Mouse (Mus musculus): Measurements from ENCODE around the gene Fads1.

The Fads1 gene

DNA sequence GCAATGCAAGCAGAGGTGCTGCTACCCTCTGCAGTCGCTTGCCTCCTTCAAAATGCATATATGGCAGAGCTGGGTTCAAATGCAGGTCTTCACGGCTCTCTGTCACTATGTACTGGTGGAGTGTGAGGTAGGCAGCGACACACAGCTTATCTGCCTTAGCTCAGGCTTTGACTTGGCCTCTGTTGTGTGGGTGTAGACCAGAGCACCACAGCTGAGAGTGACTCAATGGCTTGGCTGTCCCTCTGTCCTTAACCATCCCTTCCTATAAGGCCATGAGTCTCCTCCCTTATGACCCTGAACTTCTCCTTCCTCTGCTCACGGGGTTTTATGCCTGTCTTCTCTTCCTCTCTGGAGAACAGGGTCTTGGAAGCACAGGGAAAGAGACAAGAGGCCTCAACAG, 28.2 kb downstream of the Fads1 start:
- no peak for DNase-seq (ENCODE audit: low spot score in 2 of 2)

DNA sequence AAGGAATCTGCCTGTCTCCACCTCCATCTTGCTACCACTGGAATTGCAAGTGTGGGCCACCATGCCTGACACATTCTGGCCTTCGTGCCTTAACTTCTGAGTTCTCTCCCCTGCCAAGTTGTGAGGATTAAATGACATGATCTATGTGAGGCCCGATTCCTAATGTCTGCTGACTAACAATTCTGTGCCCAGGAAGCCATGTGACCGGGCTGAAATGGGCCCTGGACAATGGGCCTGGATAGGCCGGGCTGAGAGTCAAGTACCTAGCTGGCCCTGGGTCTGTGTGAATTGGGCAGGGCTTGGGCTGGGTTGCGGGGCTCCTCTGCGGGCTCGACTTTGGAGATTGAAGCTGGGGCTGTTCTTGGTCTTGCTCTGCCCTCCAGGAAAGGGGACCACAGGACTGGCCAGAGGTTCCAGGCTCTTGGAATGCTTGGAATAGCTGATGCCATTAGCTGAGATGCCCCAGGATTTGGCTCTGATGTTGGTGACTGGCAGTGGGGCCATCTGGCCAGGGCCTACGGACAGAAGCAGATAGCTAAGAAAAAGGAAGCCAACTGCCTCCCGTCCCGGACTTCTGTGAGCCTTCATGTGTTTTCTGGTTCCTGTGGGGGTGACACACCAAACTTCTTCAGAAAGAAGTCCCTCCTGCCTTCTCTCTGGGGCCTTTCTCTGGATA, 31.2 kb downstream of the Fads1 start:
- DNase-seq (ENCODE audit: low spot score in 2 of 2): no peak

DNA sequence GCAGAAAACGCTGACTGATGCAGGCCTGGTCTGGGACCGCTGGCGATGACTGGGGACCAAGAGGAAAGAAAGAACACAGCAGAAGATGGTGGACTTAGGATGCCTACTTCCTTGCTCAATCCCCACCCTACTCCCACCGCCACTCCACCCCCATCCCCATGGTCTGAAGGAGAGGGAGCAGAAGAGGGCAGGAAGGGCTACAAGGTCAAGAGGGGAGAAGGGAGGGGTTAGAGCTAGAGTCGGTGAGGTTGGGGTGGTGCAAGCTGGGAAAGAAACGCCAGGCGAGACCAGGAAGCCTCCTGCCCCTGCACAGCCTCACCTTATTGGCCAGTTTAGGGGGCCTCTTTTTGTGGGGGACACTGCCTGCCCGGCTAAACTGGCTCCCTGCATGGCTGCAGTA, 33.4 kb downstream of the Fads1 start:
- DNase-seq (ENCODE audit: low spot score in 2 of 2): no peak

DNA sequence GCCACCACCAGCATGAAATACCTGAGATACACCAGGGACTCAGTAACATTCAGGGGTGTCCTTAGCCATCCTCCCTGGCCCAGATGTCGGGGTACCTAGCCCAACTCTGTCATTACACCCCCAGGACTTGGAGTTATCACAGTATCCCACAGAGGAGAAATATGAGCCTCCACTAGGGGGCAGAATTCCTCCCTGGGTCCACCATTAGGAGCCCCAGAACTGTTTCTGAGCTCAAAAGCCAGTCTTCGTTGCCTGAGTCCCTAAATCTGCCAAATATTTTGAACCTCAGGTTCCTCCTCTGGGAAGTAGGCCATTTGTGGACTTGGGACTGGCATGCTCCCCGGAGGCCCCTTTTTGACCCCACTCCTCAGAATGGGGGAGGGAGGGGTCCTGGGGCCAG, 36.4 kb downstream of the Fads1 start:
- peak in 1 of 2 experiments; percentile 52 for DNase-seq (ENCODE audit: low spot score in 2 of 2)

DNA sequence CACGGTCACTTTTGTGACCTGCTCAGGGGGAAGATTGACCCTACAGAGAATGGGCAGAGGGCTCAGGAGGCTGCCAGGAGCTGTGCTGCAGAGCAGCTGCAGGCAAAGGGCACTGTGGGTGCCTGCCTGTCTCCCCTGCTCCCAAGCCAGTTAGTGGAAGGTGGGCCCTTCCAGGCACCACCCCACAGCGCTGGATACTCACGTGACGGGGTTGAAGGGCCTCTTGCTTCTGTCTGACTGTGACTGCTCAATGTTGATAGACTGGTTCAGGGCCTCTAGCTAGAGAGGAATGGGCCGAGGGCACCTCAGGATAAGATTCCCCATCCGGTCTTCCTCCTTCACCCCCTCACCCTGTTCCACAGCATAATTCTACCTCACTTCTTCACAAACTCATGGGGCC, 36.9 kb downstream of the Fads1 start:
- no peak for DNase-seq (ENCODE audit: low spot score in 2 of 2)

DNA sequence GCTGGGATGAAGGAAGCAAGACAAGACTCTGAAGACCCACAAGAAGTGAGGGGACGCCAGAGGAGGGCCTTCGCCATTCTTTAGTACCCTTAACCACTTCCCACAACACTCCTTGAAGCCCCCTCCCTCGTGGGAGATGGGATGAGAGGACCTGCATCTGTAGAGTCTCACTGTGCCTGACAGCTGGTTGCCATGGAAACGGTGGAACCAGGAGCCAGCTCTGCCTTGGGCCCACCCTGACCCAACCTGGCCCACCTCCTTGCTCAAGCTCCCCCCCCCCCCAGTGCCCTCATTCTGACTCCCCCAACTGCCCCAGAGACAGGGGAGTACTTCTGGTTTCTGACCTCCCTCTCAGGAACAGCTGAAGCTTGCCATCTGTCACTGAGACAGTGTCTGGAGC, 38.9 kb downstream of the Fads1 start:
- DNase-seq (ENCODE audit: low spot score in 2 of 2): no peak

DNA sequence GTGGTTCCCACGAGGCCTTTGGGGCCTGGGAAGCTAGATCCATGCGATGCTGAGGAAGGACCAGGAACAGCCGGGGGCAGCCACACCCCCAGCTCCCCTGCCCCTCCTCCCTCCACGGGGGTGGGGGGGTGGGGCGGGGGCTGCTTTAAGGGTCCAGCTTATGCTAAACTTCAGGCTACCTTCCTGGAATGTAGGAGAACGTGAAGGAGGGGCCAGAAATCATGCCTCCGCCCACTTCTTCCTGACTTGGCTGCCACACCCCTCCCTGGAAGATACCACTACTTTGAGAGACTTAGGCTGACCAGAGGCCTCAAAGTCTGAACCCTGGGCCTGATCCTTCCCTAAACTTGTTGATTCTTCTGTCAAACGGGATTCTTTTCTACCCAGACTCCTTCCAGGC, 40.0 kb downstream of the Fads1 start:
- no peak for DNase-seq (ENCODE audit: low spot score in 2 of 2)

DNA sequence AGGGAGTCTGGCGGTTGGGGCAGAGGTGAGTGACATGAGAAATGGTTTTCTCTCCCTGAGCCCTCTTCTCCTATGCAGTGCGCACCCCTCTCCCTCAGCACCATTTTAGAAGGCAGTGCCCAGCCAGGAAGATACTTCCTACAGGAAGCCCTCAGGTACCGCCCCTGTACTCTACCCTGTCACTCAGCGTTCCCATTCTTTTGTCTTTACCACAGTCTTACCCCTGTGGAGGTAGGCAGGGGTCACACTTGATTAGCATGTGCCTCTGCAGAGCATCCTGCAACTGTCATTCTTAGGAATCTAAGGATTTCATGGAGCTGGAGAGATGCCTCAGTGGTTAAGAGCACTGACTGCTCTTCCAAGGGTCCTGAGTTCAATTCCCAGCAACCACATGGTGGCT, 40.9 kb downstream of the Fads1 start:
- DNase-seq (ENCODE audit: low spot score in 2 of 2): no peak

DNA sequence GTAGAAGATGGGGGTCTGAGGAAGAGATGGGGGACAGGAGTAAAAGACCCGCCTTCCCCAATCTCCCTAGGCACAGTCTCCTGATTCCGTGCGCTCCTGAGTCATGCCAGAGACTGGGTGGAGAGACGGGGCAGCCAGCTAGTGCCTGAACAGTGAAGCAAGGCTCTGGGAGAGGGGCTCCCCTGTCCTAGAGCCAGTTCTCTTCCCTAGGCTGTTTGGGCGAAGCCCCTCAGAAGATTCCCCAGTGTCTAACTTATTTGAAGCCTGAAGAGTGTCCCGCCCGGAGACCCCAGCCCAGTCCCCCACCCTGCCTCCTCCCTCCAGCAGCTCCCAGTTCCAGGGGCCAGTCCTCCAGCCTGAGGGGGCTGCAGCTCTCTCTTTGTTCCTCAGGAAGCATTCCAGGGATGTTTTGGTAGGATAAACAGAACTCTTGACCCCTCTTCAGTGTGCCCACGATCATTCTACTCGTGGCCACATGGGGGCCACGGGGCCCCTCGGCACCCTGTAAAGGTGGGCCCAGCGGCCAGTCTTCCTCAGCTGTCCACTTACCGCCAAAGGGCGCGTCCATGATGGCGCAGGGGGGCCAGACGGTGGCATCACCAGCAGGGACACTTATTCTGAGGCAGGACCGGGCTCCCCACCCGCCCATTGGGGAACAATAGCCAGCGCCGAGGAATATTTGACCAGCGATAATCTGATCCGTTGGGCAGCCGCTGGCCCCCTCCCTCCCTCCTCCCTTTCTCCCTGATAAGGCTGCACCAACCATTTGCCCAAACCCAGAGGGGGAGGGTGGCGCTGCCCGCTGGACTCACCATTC, 42.2 kb downstream of the Fads1 start:
- DNase-seq (ENCODE audit: low spot score in 2 of 2): no peak

DNA sequence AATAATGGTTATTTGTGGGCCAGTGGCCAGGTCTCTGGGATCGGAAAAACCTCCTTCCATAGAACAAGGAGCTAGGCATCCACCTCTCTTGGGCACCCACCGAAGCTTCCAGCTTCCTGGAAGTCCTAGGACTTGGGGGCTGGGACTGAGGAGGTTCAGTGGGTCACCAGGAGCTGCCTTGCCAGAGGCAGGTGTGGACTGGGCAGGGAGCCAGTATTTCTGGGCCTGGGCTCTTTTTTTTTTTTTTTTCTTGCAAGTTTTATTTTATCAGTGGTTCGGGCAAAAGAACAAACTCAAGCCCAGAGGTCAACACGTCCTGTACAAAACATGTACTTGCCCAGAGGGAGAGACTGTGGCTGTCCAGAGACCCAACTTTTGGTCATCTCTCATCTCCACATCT, 43.1 kb downstream of the Fads1 start:
- no peak for DNase-seq (ENCODE audit: low spot score in 2 of 2)

DNA sequence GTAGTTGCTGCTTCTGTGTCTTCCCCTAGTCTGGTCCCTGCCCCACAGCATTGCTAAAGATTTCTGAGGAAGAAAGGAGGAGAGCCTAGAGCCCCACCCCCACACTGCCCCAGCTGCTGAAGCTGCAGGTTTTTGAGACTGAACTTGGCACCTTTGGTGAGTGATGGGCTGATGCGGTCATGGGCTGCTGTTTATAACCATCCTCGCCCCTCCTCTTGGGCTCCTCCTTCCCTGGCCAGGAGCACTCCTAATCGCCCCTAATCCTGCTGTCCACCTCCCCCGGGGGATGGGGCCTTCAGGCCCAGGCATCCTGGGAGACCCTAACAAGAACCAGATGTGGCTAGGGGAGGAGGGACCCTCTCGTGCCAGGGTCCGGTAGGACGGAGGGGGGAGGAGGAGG, 48.3 kb downstream of the Fads1 start:
- no peak for DNase-seq (ENCODE audit: low spot score in 2 of 2)

DNA sequence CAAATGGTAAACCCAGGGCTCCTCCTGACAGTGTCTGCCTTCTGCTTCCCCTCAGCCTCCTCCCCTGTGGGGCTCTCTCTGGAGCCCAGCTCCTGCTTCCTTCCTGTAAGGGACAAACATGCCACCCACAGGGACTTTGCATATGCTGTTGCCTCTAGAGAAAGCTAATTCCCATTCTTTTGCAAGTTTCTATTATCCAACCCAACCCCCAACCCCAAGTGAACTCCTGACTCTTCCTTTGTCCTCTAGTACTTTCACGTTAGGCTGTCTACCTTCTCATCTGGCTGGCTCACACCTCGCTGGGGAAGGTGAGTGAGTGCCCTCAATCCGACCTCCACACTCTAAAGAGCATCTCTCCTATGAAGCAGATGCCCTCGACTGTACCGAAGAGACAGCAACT, 49.2 kb downstream of the Fads1 start:
- DNase-seq (ENCODE audit: low spot score in 2 of 2): no peak

DNA sequence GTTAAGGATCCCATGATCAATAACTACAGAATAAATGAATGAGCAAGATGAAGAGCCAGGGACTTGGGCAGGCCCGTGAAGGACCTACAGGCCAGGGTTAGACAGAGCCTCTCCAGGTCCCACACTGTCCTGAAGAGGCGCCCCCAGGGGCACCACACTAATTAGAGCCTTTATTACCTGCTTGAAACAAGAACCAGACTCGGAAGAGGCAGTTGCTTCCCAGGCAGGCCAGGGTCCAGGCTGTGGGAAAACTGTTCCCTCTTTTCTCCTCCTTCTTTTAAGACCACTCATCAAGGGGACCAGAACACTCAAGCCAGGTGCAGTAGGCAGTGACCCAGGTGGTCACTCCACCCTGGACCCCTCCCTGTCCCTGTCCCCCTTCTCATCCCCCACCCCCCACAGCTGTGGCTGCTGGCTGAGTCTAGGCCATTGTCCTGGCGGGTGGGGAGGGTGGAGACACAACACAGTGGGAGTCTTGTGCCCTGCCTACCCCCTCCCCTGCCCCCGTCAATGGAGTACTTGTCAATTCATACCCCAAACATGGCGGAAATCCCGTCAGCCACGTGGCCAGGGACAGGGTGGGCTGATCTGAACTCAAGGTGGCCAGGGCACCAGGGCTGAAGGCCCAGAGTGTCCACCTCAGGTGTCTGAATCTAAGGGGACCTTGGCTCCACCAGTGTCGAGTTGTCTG, 49.8 kb downstream of the Fads1 start:
- peak in 1 of 2 experiments; percentile 47 for DNase-seq (ENCODE audit: low spot score in 2 of 2)

DNA sequence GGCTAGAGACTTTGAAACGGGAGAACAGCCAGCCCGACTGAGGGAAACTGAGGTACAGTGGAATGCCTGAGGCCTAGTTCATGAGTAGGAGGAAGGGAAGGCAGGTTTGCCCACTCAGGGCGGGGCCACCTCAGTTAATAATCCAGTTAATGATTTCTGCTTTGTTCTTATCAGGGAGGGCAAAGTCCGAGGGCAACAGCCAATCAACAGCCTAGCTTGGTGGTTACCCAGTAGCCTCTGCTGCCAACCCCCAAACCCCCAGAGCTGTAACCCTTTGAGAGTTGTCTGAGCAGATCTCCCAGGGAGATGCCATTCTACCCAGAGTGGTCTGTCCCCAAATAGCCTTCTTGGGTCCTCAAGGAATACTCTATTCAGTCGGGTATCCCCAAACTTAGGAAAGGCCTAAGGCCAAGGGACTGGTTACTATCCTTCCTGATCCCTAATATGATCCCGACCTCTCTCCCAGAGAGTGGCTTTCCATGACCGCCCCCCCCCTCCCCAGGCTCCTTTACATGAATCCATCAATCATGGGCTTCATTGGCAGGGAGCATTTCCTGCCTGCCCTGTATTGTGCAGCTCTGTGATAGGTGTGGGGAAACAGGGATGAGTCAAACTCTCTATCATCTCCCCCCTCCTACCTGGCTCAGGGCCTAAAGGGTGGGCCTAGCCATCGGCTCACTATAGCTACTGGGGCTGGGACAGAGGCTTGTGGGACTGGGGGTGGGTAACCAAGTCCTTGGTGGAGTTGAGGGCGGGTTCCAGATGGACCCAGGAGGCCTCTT, 53.3 kb downstream of the Fads1 start:
- no peak for DNase-seq (ENCODE audit: low spot score in 2 of 2)

DNA sequence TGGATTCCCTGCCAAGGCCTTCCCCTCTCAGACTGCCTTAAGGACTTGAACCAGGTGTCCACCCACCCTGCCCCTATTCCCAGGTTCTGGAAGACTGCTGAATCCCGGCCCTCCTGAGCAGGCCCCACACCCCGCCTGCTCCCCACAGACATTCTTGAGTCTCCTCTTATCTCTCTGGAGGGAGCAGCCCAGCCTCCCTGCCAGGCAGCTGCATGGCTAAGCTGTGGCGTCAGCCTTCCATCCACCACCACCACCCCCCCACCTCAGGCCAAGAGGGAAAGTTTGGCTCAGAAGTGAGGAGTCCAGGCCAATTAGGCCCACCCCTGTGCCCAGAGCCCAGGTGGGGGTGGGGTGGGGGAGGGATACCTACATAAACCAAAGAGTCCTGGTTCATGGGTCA, 55.8 kb downstream of the Fads1 start:
- no peak for DNase-seq (ENCODE audit: low spot score in 2 of 2)

DNA sequence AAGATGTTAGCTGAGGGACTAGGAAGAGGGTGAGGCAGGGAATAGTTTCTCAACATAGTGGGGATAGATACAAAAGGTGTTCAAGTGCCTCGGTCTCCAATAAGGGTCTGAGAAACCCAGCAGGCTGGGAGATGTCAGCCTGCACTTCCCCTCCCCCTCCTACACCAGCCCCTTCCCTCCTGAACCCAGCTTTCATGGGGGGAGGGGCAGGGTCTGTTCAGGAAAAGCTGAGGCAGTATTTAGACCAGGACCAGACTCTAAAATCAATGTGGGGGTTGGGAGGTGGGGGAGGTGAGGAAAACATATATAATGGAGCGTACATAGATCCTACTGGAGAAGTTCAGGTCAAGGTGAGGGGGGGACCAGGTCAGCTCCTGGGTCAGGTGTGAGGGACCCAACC, 56.7 kb downstream of the Fads1 start:
- DNase-seq (ENCODE audit: low spot score in 2 of 2): no peak

DNA sequence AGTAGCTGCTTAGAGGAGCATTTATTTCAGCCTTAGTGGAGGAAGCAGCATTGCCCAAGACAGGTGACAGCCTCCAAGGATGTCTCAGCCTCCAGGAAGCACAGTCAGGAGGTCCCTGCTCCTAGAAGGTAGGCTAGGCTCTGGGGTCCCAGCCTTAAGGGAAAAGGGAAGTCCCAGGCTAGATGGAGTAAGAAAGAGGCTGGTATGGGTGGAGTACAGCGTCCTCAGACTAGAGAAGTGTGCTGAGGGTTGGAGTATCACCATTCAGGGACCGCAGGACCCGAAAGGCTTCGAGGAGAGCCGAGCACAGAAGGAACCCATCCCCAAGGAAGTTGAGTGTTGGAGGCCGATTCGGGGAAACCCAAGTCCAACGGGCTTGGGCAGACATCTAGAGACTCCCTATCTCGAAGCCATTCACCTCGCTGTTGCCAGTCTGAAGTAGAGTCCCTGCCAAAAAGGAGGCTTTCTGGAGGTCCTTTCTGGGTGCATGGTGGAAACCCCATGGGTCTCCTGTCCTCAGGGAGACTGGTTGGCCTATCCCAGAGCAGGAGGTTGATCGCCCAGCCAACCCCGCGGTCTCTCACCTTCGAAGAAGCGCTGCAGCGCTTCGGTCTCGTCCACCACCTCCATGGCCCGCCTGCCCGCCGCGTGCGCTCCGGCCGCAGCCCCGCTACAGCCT, 57.4 kb downstream of the Fads1 start:
- no peak for DNase-seq (ENCODE audit: low spot score in 2 of 2)

DNA sequence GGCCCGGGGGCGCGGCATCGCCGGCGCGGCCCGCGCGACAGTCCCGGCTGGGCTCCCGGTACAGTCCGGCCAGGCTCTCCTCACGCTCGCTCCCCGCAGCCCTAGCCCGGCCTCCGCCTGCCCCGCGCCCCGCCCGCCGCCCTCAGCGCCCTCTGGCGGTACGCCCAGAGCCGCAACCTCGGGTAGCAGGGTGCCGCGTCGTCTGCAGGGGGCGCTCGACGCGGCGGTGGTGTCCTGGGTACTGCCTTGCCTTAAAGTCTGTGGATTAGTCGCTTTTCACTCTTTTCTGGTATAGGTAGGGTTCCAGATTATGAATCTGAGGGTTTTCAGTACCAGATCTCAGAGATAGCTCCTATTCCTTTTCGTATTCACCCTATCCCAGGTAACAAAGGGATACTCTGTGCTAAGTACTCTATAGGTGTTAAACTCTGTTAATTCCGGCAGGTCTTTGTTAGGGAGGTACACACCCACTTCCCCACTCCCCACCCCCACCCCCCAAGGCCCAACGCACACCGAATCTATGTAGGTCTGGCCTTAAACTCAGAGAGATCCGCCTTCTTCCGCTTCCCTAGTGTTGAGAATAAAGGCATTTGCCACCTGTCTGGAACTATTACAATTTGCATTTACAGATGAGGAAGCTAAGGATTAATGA, 58.1 kb downstream of the Fads1 start, which contains the start of gene Myrf:
Gene Myrf (minus strand): TSS at position 95 of the 652 bp plus-strand sequence.
- peak in 1 of 2 experiments; percentile 68 for DNase-seq (ENCODE audit: low spot score in 2 of 2)

DNA sequence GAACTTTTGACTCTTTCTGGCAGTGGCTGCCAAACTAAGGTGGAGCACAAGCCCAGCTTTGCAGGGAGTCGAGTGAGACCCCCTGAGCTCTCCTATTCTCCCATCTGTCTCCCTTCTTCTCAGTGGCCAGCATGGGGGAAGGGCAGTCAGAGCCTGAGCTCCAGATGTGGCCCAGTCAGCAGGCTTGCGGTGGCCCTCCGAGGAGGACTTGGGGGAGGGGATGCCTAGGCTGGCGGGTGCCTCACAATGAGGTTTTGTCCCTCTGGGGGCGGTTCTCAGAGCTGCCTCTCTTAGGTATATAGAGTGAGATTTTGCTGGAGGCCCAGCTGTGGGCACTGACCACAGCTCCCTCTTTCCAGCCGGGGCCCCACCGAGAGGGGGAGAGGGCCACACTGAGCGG, 60.2 kb downstream of the Fads1 start:
- DNase-seq (ENCODE audit: low spot score in 2 of 2): peak in 1 of 2 experiments; percentile 44

DNA sequence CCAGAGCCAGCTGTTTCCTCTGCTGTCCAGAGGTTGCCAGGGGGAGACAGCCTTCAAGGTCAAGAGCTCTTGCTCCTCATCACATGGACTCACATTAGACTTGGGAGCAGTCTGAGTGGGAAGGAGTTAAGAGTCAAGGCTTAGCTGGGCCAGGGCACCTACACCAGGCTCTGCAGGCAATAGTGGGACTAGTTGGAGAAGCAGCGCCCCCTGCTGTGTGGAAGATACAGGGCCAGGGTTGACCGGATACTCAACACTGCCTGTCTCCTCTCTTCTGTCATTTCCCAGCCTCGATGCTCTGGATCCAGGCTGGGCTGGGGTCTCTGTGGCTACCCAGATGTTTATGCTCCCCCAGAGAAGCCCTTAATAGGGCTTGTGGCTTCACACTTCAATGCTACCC, 61.5 kb downstream of the Fads1 start:
- peak in 1 of 2 experiments; percentile 71 for DNase-seq (ENCODE audit: low spot score in 2 of 2)
